Mouse (Mus musculus) kidney, adult 8-10 months (tissue): ENCODE results near the gene Cpsf6.

Source experiments
- DNase-seq, 2 experiments: peaks; one replicate each; pipeline ENCODE4 v3.0.0; 2022

Gene Cpsf6

GRCm38 (mm10) chr10:117322630-117323029, 57.2 kb downstream of the Cpsf6 start:
- DNase-seq: no peak

GRCm38 (mm10) chr10:117320571-117320981, 59.2 kb downstream of the Cpsf6 start:
- no peak for DNase-seq

DNA sequence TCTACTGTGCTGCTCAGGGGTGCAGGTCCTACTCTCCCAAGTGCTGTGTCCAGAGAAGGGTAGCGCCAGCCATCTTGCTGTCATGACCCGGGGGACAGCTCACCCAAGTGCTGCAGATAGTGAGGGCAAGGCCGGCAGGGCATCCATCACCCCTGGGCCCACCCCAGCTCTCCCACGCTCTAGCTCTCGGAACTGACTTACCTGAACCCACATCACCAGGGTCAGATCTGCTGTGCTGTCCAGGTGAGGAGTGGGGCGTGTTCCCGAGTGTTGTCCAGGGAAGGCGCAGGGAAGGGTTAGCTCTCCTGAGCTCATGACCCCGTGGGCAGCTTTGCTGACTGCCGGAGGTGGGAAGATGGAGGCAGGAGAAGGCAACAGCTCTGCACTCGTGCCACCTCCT, 63.4 kb downstream of the Cpsf6 start:
- DNase-seq: no peak

DNA sequence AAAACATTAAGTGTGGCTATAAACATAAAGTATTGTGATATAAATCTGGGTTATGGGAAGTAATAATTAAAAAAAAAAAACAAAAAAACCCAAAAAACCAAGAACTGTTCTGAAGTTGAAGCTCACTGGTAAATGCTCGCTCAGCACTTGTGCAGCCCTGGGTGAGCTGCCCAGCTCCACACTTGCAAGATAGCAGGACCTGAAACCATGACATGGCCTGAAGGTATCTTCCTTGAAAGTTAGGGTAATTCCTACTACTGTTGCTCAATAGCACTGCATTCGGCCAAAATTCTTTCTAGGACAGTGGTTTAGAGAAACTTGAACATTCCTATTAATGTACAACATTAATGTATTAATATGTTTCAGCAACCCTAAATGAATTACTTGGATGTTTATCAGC, 66.7 kb downstream of the Cpsf6 start:
- DNase-seq: no peak

GRCm38 (mm10) chr10:117312168-117312567, 67.6 kb downstream of the Cpsf6 start:
- no peak for DNase-seq

DNA sequence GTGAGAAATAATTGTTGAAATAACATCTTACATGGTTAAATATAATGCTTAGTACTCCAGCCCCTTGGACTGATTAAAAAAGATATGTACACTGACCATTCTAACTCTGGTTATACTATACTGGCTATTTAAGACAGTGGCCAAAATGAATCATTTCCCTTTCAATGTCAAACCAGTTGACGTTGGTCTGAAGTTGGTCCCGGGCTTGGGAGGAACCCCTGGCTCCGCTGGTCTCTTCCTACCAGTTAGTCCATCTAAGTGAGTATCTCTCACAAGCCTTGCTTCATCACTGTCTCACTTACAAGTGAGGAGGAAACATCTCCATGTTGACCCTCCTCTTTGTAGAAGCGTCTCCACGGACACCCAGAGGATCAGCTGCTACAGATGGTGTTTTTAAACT, 75.4 kb downstream of the Cpsf6 start:
- DNase-seq: no peak

DNA sequence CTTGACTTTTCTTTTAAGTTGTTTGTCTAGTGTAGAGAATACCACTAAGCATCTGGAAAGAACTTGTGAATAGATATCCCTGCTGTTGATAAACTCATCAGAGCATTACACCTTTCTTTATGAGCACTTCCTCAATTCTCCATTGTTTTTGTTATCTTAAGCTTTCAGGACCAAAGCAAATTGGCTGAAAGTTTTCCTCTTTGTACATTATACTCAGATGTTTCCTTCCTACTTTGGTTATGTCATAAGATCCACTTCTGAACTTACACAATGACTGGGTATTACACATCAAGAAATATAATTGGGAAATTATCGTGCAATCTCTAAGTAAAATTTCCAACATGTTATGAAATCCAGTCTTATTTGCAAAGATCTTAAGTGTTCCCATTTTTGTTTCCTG, 78.1 kb downstream of the Cpsf6 start:
- DNase-seq: no peak

- DNase-seq: no peak
Measured at GRCm38 (mm10) chr10:117299901-117300520, 79.8 kb downstream of the Cpsf6 start.

DNA sequence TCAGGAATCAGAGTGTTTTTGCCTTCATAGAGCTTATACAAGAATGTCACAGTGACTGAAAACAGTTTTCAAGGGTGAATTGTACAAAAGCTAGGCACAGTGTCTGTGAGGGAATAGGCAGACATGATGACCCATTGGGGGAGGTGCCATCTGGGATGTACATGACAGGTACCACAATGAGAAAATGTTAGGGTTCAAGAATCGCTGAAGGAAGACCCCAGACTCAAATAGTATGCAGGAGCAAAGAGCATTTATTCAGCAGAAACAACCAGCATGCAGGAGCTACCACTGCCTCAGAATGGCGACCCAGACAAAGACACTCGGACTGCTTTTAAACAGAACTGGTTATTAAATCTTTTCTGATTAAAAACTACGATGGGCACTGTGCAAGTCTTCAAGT, 80.7 kb downstream of the Cpsf6 start:
- no peak for DNase-seq

DNA sequence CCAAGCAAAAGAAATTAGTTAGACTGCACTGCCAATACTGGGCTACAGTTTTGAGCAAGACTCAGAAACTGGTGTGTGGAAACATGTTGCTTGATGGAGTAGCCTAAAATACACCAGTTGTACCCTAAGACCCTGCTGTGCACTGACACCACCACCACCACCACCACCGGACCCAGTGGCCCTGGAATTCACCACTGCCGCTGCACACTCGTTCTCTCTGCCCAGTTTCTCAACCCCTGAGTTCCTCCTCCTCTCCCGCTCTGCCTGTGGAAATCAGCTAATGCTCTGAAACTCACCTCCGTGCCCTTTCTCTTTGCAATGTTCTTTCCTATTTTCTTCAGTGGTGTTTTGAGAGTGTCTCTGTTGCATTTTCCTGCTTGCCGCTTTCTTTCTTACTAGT, 81.5 kb downstream of the Cpsf6 start:
- DNase-seq: no peak
